8 mouse cellular contexts compared by ENCODE assay signal in genomic region chr12:56301487-56302293, GRCm38 (mm10). TPM values are rescaled to one million over a fixed set of nuclear protein-coding genes. Genes with fewer than 3 reads are reported as not detected.
DNase-seq lines count a peak whose midpoint lies in the region; ATAC-seq and TF ChIP-seq lines count a peak whose summit lies in the region.

No protein-coding gene starts in this region.

- no peak for TF ChIP-seq POLR2A in cortical plate, adult 2 months (IDR thresholded peaks at IDR 0.05; ENCODE audit: extremely low read depth, insufficient read depth, low read length)

- peak overlapping the region; percentile 61 for H3K4me2 ChIP-seq in heart, postnatal 0 days (ENCODE audit: low read depth, low read length)
- H3K4me2 ChIP-seq in hindbrain, embryonic 13.5 days: peak overlapping the region; percentile 64

- TF ChIP-seq CTCF in heart, postnatal 0 days (IDR thresholded peaks at IDR 0.05; ENCODE audit: low read depth): no peak
- TF ChIP-seq CTCF in cortical plate, adult 2 months (IDR thresholded peaks at IDR 0.05; ENCODE audit: extremely low read depth, insufficient read depth, low read length): no peak

- H3K9me3 ChIP-seq in heart, postnatal 0 days (replicated peaks; ENCODE audit: control insufficient read depth, low read length): no peaks in the 10 kb centered on the region
- H3K9me3 ChIP-seq in hindbrain, embryonic 13.5 days: no peaks in the 10 kb centered on the region

- no peak overlapping the region; the same call in 1 of the 2 replicates for H3K9ac ChIP-seq in heart, postnatal 0 days (replicated peaks; ENCODE audit: low read depth, low read length)
- peak overlapping the region; percentile 66 for H3K9ac ChIP-seq in hindbrain, embryonic 13.5 days

- H3K4me1 ChIP-seq in heart, postnatal 0 days (ENCODE audit: control insufficient read depth, insufficient read depth): no peaks in the 10 kb centered on the region
- peaks cover 2% of the 10 kb centered on the region; the same call in 1 of the 2 replicates for H3K4me1 ChIP-seq in cortical plate, adult 2 months (ENCODE audit: control insufficient read depth, insufficient read depth, low read length)
- peaks cover 33% of the 10 kb centered on the region for H3K4me1 ChIP-seq in hindbrain, embryonic 13.5 days (replicated peaks)

- no peaks in the 10 kb centered on the region for H3K36me3 ChIP-seq in heart, postnatal 0 days (replicated peaks; ENCODE audit: control insufficient read depth, insufficient read depth, low read length)
- no peaks in the 10 kb centered on the region for H3K36me3 ChIP-seq in hindbrain, embryonic 13.5 days

- no peak for DNase-seq in heart, postnatal 0 days (ENCODE audit: low spot score)
- no peak for DNase-seq in heart, postnatal 25 days (ENCODE audit: low spot score)
- DNase-seq in lung, postnatal 36 days: peak; percentile 62
- DNase-seq in yolk sac, embryonic 10.5 days (ENCODE audit: low spot score): no peak
- DNase-seq in gastrocnemius, postnatal 4 days (ENCODE audit: low spot score in 2 of 2): no peak
- no peak for DNase-seq in left cerebral cortex, postnatal 10 days (ENCODE audit: extremely low spot score in 1 of 2, low spot score in 2 of 2)

- TF ChIP-seq EP300 in heart, postnatal 0 days (IDR thresholded peaks at IDR 0.05; ENCODE audit: low read depth): no peak

- no peak for ATAC-seq in heart, postnatal 0 days (ENCODE audit: insufficient read depth, low read depth)
- peak; percentile 86 for ATAC-seq in hindbrain, embryonic 13.5 days (ENCODE audit: low FRiP score)

- intact Hi-C loops in heart, postnatal 25 days (cut with DNase I): no loop called here
- intact Hi-C loops in left cerebral cortex, postnatal 10 days (cut with DNase I): no loop called here

- H3K27me3 ChIP-seq in heart, postnatal 0 days (ENCODE audit: control insufficient read depth, insufficient read depth, low read length): no peaks in the 10 kb centered on the region
- peaks cover 36% of the 10 kb centered on the region for H3K27me3 ChIP-seq in hindbrain, embryonic 13.5 days

- WGBS in heart, postnatal 0 days: 15% methylated on average over 27 of the region's 27 CpGs
- WGBS in hindbrain, embryonic 13.5 days: 7% methylated on average over 27 of the region's 27 CpGs

- no peak overlapping the region for H3K27ac ChIP-seq in heart, postnatal 0 days (ENCODE audit: low read depth)
- H3K27ac ChIP-seq in cortical plate, adult 2 months (ENCODE audit: insufficient read depth, low read length): no peak overlapping the region
- H3K27ac ChIP-seq in hindbrain, embryonic 13.5 days: peak overlapping the region; percentile 74

- H3K4me3 ChIP-seq in heart, postnatal 0 days (ENCODE audit: low read depth, low read length): peak overlapping the region; percentile 39
- H3K4me3 ChIP-seq in cortical plate, adult 2 months (ENCODE audit: insufficient read depth, low read length): peak overlapping the region; percentile 46
- peak overlapping the region; percentile 34 for H3K4me3 ChIP-seq in hindbrain, embryonic 13.5 days

RNA-seq across cellular contexts. Expression of gene Mbip, which starts 44.0 kb away (rescaled TPM):
- total RNA-seq in heart, postnatal 0 days (2014; rRNA removed; ENCODE audit: low replicate concordance): 2.3 and 3.9 TPM in 2 replicates
- 17.2 and 17.7 TPM in 2 replicates for polyA plus RNA-seq in heart, postnatal 0 days (2015; fragmentation: Nextera tagmentation; extraction: Ambion mirVana)
- 1 to 10 TPM; 6.5 to 7.8 TPM for total RNA-seq in heart, postnatal 25 days (2021)
- 36.6 and 37.2 TPM in 2 replicates for polyA plus RNA-seq in cortical plate, adult 2 months (2012; rRNA removed)
- polyA plus RNA-seq in hindbrain, embryonic 13.5 days (2015; fragmentation: Nextera tagmentation; extraction: Ambion mirVana): 45.7 and 49.3 TPM in 2 replicates
- 10 to 100 TPM; 15.8 to 17.3 TPM for total RNA-seq in gastrocnemius, postnatal 4 days (2021)
- total RNA-seq in left cerebral cortex, postnatal 10 days (2021): 10 to 100 TPM; 16.7 to 19.4 TPM
